Comparison of ENCODE assay signal across 7 mouse cellular contexts in genomic region chr13:69612175-69612544, GRCm38 (mm10). TPM values are rescaled to one million over a fixed set of nuclear protein-coding genes. Genes with fewer than 3 reads are reported as not detected.
DNase-seq lines count a peak whose midpoint lies in the region; ATAC-seq lines count a peak whose summit lies in the region.

No protein-coding gene starts in this region.

- no peaks in the 10 kb centered on the region for H3K9me3 ChIP-seq in neural tube, embryonic 11.5 days (ENCODE audit: control insufficient read depth, low read length)
- H3K9me3 ChIP-seq in embryonic facial prominence, embryonic 14.5 days (ENCODE audit: control insufficient read depth, low read length), result no peaks in the 10 kb centered on the region
- no peaks in the 10 kb centered on the region for H3K9me3 ChIP-seq in limb, embryonic 12.5 days
- H3K9me3 ChIP-seq in stomach, embryonic 15.5 days, result no peaks in the 10 kb centered on the region

- H3K27me3 ChIP-seq in neural tube, embryonic 11.5 days (ENCODE audit: control insufficient read depth, insufficient read depth, low read length), result no peaks in the 10 kb centered on the region
- H3K27me3 ChIP-seq in embryonic facial prominence, embryonic 14.5 days (replicated peaks; ENCODE audit: control insufficient read depth, insufficient read depth, low read length), result no peaks in the 10 kb centered on the region
- H3K27me3 ChIP-seq in limb, embryonic 12.5 days, result peaks cover 3% of the 10 kb centered on the region; the same call in 1 of the 2 replicates
- no peaks in the 10 kb centered on the region for H3K27me3 ChIP-seq in stomach, embryonic 15.5 days (replicated peaks)

- DNase-seq in neural tube, embryonic 11.5 days (ENCODE audit: low spot score), result no peak
- no peak for DNase-seq in neural tube, embryonic 10.5 days (ENCODE audit: extremely low spot score, low spot score)
- DNase-seq in embryonic facial prominence, embryonic 14.5 days (ENCODE audit: low spot score), result no peak
- no peak for DNase-seq in gastrocnemius, postnatal 36 days
- no peak for DNase-seq in layer of hippocampus, postnatal 36 days

- H3K36me3 ChIP-seq in neural tube, embryonic 11.5 days (ENCODE audit: control insufficient read depth, insufficient read depth, low read length), result peaks cover 13% of the 10 kb centered on the region
- peaks cover 42% of the 10 kb centered on the region for H3K36me3 ChIP-seq in embryonic facial prominence, embryonic 14.5 days (ENCODE audit: control insufficient read depth, insufficient read depth, low read length)
- peaks cover 38% of the 10 kb centered on the region for H3K36me3 ChIP-seq in limb, embryonic 12.5 days
- peaks cover 18% of the 10 kb centered on the region for H3K36me3 ChIP-seq in stomach, embryonic 15.5 days

- H3K27ac ChIP-seq in neural tube, embryonic 11.5 days (ENCODE audit: low read depth, low read length), result no peak overlapping the region
- peak overlapping the region; percentile 30; the same call in 1 of the 2 replicates for H3K27ac ChIP-seq in embryonic facial prominence, embryonic 14.5 days (replicated peaks; ENCODE audit: low read depth, low read length)
- H3K27ac ChIP-seq in limb, embryonic 12.5 days, result peak overlapping the region; percentile 20; the same call in 1 of the 2 replicates
- 0 out of 2 replicates have a peak overlapping the region, but pooled peaks have one; percentile 65 for H3K27ac ChIP-seq in stomach, embryonic 15.5 days

- H3K4me2 ChIP-seq in neural tube, embryonic 11.5 days (ENCODE audit: low read depth), result peak overlapping the region; percentile 59
- H3K4me2 ChIP-seq in embryonic facial prominence, embryonic 14.5 days (ENCODE audit: low read depth, low read length), result peak overlapping the region; percentile 79
- H3K4me2 ChIP-seq in limb, embryonic 12.5 days, result peak overlapping the region; percentile 68
- H3K4me2 ChIP-seq in stomach, embryonic 15.5 days, result peak overlapping the region; percentile 63

- H3K9ac ChIP-seq in neural tube, embryonic 11.5 days (ENCODE audit: low read length), result peak overlapping the region; percentile 75
- H3K9ac ChIP-seq in embryonic facial prominence, embryonic 14.5 days (ENCODE audit: low read depth, low read length), result peak overlapping the region; percentile 91
- peak overlapping the region; percentile 73 for H3K9ac ChIP-seq in limb, embryonic 12.5 days (replicated peaks)
- peak overlapping the region; percentile 81 for H3K9ac ChIP-seq in stomach, embryonic 15.5 days

- WGBS in neural tube, embryonic 11.5 days, result under 1% methylated on average over 23 of the region's 24 CpGs
- WGBS in embryonic facial prominence, embryonic 14.5 days, result under 1% methylated on average over 20 of the region's 24 CpGs
- 1% methylated on average over 24 of the region's 24 CpGs for WGBS in limb, embryonic 12.5 days
- 1% methylated on average over 24 of the region's 24 CpGs for WGBS in stomach, embryonic 15.5 days

- peak overlapping the region; percentile 87 for H3K4me3 ChIP-seq in neural tube, embryonic 11.5 days (ENCODE audit: low read depth, low read length)
- H3K4me3 ChIP-seq in embryonic facial prominence, embryonic 14.5 days (ENCODE audit: low read depth, low read length), result peak overlapping the region; percentile 98
- H3K4me3 ChIP-seq in limb, embryonic 12.5 days (replicated peaks), result peak overlapping the region; percentile 85
- H3K4me3 ChIP-seq in stomach, embryonic 15.5 days (replicated peaks), result peak overlapping the region; percentile 99

- peaks cover 14% of the 10 kb centered on the region for H3K4me1 ChIP-seq in neural tube, embryonic 11.5 days (ENCODE audit: control insufficient read depth, insufficient read depth, low read length)
- peaks cover 4% of the 10 kb centered on the region; the same call in 1 of the 2 replicates for H3K4me1 ChIP-seq in embryonic facial prominence, embryonic 14.5 days (ENCODE audit: control insufficient read depth, insufficient read depth, low read length)
- H3K4me1 ChIP-seq in limb, embryonic 12.5 days (replicated peaks), result peaks cover 11% of the 10 kb centered on the region
- H3K4me1 ChIP-seq in stomach, embryonic 15.5 days, result peaks cover 9% of the 10 kb centered on the region

- no peak for ATAC-seq in neural tube, embryonic 11.5 days (ENCODE audit: insufficient read depth, low FRiP score, low TSS enrichment)
- no peak for ATAC-seq in embryonic facial prominence, embryonic 14.5 days (ENCODE audit: low read depth)
- no peak for ATAC-seq in limb, embryonic 12.5 days (ENCODE audit: insufficient number of reproducible peaks, insufficient read depth, low FRiP score, low TSS enrichment, low read depth)
- ATAC-seq in stomach, embryonic 15.5 days (ENCODE audit: insufficient read depth, low FRiP score, low read depth), result no peak

- intact Hi-C loops in gastrocnemius, postnatal 36 days (cut with DNase I), result loop anchor here (5.0 kb wide), 2 partner anchors 60 to 75 kb away; no protein-coding TSS in a partner anchor

RNA-seq across cellular contexts. Expression of gene Srd5a1, which starts 0.9 kb away (rescaled TPM):
- 26.0 and 27.1 TPM in 2 replicates for polyA plus RNA-seq in neural tube, embryonic 11.5 days (2014; fragmentation: Nextera tagmentation; extraction: Ambion mirVana)
- polyA plus RNA-seq in embryonic facial prominence, embryonic 14.5 days (2014; fragmentation: Nextera tagmentation; extraction: Ambion mirVana), result 25.9 and 27.6 TPM in 2 replicates
- polyA plus RNA-seq in limb, embryonic 12.5 days (2016; fragmentation: Nextera tagmentation; extraction: Ambion mirVana), result 27.9 and 28.6 TPM in 2 replicates
- polyA plus RNA-seq in stomach, embryonic 15.5 days (2015; fragmentation: Nextera tagmentation; extraction: Ambion mirVana), result 28.3 TPM in 2 replicates
- under 1 TPM; 0.33 to 0.42 TPM for total RNA-seq in gastrocnemius, postnatal 36 days (2021)
- 10 to 100 TPM in 1 of 2 experiments, 1 to 10 TPM in 1; 8.6 to 11.8 TPM for total RNA-seq in layer of hippocampus, postnatal 36 days (2021)
